Mouse (Mus musculus): Measurements from ENCODE around the gene Dpf3. TPM values are rescaled to one million over a fixed set of nuclear protein-coding genes. Genes with fewer than 3 reads are reported as not detected.

Gene Dpf3
- polyA plus RNA-seq, 1 experiment = 1.8 TPM

GRCm38 (mm10) chr12:83211146-83211822 is 276.2 kb downstream of the Dpf3 start:
- DNase-seq (ENCODE audit: low read depth) = no peak

DNA sequence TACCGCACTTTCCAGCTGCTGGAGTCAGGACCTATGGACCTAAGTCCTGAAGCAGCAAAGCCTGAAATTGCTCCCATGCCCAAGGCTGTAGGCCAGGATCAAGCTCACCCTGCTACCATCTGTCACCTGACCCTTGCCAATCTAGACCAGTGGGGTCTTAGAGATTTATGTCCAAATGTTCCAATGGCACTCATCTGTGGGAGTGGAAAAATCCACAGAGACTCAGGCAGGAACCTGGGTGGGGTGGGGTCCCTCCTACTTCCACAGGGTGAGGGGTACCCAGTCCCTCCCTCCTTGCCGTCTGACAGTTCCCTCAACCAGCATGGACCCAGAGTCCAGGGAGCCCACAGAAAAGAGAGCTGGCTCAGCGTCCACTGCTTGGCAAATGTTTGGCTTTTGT is 276.8 kb downstream of the Dpf3 start:
- no peak for DNase-seq (ENCODE audit: low read depth)

GRCm38 (mm10) chr12:83210294-83210693 is 277.2 kb downstream of the Dpf3 start:
- DNase-seq (ENCODE audit: low read depth) = no peak

DNA sequence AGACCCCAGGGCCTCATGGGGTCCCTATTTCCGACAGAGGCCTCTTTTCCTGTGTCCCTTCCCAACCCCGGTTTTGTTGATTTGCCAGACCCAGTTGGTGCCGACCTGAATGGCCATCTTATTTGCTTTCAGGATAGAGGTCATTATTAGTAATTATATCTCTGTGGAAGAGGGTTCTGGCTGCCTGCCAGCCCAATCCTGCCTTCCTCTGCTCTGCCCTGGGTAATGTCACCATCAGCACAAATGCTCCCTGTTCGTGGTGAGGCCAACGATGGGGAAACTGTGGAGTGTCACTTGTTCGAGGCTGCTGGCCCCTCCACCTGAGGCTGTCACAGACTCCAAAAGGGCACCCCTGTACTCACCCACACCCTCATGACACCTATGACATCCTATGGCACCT is 278.1 kb downstream of the Dpf3 start:
- no peak for DNase-seq (ENCODE audit: low read depth)

DNA sequence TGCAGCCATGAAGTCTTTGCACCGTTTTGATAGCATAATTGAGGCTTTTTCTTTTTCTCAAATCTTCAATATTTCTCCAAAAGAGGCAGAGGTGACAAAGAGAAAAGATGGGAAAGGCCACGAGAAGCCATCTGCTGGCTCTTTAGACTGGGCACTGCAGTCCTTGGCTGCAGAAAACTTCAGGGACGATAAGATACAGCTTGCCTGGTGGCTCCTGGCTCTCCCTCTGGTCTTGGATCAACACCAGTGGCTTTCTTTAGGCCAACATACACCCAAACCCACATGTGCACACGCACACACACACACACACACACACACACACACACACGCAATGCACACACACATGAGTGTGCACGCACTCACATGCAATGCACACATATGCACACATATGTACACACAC is 278.7 kb downstream of the Dpf3 start:
- DNase-seq (ENCODE audit: low read depth) = no peak

- DNase-seq (ENCODE audit: low read depth) = no peak
Observed at GRCm38 (mm10) chr12:83208011-83208410, 279.5 kb downstream of the Dpf3 start.

DNA sequence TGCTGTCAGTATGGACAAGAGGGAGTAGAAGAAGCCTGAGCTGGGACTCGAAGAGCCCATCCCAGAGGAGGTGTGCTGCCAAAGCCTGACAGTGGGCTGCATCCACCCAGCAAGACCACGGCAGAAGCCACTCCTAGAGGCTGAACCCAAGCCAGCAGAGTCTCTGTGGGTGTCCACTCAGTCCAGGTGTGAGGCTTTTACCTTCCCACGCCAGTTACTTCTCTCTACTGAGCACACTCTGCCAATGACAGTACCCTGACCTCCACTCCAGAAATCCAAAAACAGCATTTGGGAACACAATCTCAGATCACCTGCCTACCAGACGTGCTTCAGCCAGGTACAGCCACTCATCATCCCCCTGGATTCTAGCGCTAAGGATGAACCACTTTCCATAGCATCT is 280.0 kb downstream of the Dpf3 start:
- no peak for DNase-seq (ENCODE audit: low read depth)

- DNase-seq (ENCODE audit: low read depth) = no peak
Observed at GRCm38 (mm10) chr12:83206866-83207265, 280.6 kb downstream of the Dpf3 start.

GRCm38 (mm10) chr12:83204361-83204760 is 283.2 kb downstream of the Dpf3 start:
- DNase-seq (ENCODE audit: low read depth) = no peak

GRCm38 (mm10) chr12:83201674-83202073 is 285.8 kb downstream of the Dpf3 start:
- no peak for DNase-seq (ENCODE audit: low read depth)

DNA sequence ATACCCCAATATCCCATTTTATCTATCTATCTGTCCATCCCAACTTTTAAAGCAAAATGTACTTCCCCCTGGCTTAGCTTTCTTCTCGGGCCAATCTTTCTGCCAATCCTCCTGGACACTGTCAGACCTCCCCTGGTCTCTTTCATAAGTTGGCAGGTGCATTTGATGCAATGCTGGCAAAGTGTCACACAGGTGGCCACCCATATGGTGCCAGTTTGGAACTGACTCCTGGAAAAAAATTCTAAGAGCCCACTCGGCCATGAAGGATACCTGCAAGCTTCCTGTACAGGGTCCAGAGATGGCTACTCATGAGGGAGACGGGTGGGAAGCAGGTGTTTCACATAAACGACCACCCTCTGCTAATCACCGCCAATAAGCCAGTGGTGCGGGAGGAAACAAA is 307.0 kb downstream of the Dpf3 start:
- no peak for DNase-seq (ENCODE audit: low read depth)

DNA sequence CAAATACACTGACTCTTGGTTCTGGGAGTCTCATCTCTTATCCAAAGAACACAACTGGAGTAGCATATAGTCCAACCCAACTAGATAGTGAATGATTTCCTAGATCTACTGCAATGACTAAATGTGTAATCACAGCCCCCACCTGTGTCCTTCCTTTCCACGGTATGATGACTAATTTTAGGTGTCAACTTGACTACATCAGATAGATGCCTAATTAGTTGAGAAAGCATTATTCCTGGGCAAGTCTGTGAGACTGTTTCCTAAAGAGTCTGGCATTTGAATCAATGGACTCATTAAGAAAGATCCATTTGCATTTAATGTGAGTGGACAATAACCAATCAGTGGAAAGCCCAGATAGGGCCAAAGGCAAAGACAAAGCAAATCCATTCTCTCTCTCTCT is 307.7 kb downstream of the Dpf3 start:
- DNase-seq (ENCODE audit: low read depth) = no peak

GRCm38 (mm10) chr12:83178770-83179169 is 308.7 kb downstream of the Dpf3 start:
- DNase-seq (ENCODE audit: low read depth) = no peak

DNA sequence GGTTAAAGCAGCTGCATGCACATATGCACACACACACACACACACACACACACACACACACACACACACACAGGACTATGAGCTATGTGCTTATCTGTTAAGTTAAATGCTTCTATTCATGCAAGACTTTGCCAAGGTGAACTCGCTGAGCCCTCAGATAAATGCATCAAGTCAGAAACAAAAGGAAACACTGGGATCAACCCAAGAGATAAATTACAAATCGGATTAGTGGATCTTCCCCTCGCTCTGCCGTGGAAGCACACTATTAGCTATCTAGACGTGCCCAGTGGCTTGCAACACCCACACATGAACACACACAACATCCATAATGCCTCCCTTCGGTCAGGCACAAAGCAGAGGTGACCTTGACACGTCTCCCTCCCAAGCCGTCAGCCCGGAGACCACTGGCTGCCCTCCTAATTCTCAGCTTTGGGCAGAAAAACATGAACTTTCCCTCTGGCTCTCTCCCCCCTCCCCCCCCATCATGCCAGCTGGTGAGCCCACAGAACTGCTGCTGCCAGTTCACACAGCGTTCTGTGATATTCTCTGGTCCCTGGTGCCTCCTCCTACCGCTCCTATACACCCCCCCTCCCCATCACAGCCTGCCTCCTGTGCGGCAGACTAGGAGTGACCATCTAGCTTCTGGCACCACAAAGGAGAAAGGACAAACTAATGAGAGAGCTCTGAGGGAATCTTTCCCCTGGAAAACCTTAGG is 317.9 kb downstream of the Dpf3 start:
- no peak for DNase-seq (ENCODE audit: low read depth)

- no peak for DNase-seq (ENCODE audit: low read depth)
Observed at GRCm38 (mm10) chr12:83168310-83168709, 319.2 kb downstream of the Dpf3 start.

GRCm38 (mm10) chr12:83165058-83165457 is 322.5 kb downstream of the Dpf3 start:
- no peak for DNase-seq (ENCODE audit: low read depth)

Other genes with a start within 250 kb of the Dpf3 start
- gene Dcaf4, start 32.8 kb upstream of the Dpf3 start, polyA plus RNA-seq (2012; rRNA removed) = 33.8 and 44.7 TPM in 2 replicates
- 28.1 and 37.0 TPM in 2 replicates for gene Zfyve1, start 109.5 kb upstream of the Dpf3 start, polyA plus RNA-seq (2012; rRNA removed)
- 21.0 and 30.0 TPM in 2 replicates for gene Rbm25, start 143.5 kb upstream of the Dpf3 start, polyA plus RNA-seq (2012; rRNA removed)
- 21.9 and 35.0 TPM in 2 replicates for gene Psen1, start 200.4 kb upstream of the Dpf3 start, polyA plus RNA-seq (2012; rRNA removed)